Mouse (Mus musculus): ENCODE results near the gene Psmd3. TPM values are rescaled to one million over a fixed set of nuclear protein-coding genes. Genes with fewer than 3 reads are reported as not detected.
A peak's percentile ranks its signal among the peaks of the same experiment; 100 is the strongest.

Psmd3 gene
- polyA plus RNA-seq, 1 experiment = 201 TPM

- no peak for TF ChIP-seq CTCF (IDR thresholded peaks at IDR 0.05; ENCODE audit: borderline replicate concordance, extremely low read depth, insufficient read depth, insufficient read length)
- TF ChIP-seq POLR2A (IDR thresholded peaks at IDR 0.05; ENCODE audit: borderline replicate concordance, extremely low read depth, insufficient read depth, insufficient read length, poor library complexity, severe bottlenecking) = no peak
- DNase-seq (ENCODE audit: low read depth) = no peak
Measured at GRCm38 (mm10) chr11:98693746-98694145, 11.4 kb downstream of the Psmd3 start.

GRCm38 (mm10) chr11:98694301-98694700 is 11.9 kb downstream of the Psmd3 start:
- DNase-seq (ENCODE audit: low read depth) = no peak
- TF ChIP-seq CTCF (IDR thresholded peaks at IDR 0.05; ENCODE audit: borderline replicate concordance, extremely low read depth, insufficient read depth, insufficient read length) (no peak), POLR2A (IDR thresholded peaks at IDR 0.05; ENCODE audit: borderline replicate concordance, extremely low read depth, insufficient read depth, insufficient read length, poor library complexity, severe bottlenecking) (no peak)

GRCm38 (mm10) chr11:98695408-98695807 is 13.1 kb downstream of the Psmd3 start:
- DNase-seq (ENCODE audit: low read depth) = no peak
- TF ChIP-seq POLR2A (IDR thresholded peaks at IDR 0.05; ENCODE audit: borderline replicate concordance, extremely low read depth, insufficient read depth, insufficient read length, poor library complexity, severe bottlenecking) (no peak), CTCF (IDR thresholded peaks at IDR 0.05; ENCODE audit: borderline replicate concordance, extremely low read depth, insufficient read depth, insufficient read length) (no peak)

GRCm38 (mm10) chr11:98696454-98697216 is 14.3 kb downstream of the Psmd3 start:
- TF ChIP-seq POLR2A (IDR thresholded peaks at IDR 0.05; ENCODE audit: borderline replicate concordance, extremely low read depth, insufficient read depth, insufficient read length, poor library complexity, severe bottlenecking) (no peak), CTCF (IDR thresholded peaks at IDR 0.05; ENCODE audit: borderline replicate concordance, extremely low read depth, insufficient read depth, insufficient read length) (no peak)
- DNase-seq (ENCODE audit: low read depth) = no peak

- no peak for TF ChIP-seq POLR2A (IDR thresholded peaks at IDR 0.05; ENCODE audit: borderline replicate concordance, extremely low read depth, insufficient read depth, insufficient read length, poor library complexity, severe bottlenecking)
- TF ChIP-seq CTCF (IDR thresholded peaks at IDR 0.05; ENCODE audit: borderline replicate concordance, extremely low read depth, insufficient read depth, insufficient read length) = no peak
Measured at GRCm38 (mm10) chr11:98697225-98697624, 14.9 kb downstream of the Psmd3 start.

GRCm38 (mm10) chr11:98698849-98699640 is 16.7 kb downstream of the Psmd3 start:
- no peak for TF ChIP-seq CTCF (IDR thresholded peaks at IDR 0.05; ENCODE audit: borderline replicate concordance, extremely low read depth, insufficient read depth, insufficient read length)
- no peak for TF ChIP-seq POLR2A (IDR thresholded peaks at IDR 0.05; ENCODE audit: borderline replicate concordance, extremely low read depth, insufficient read depth, insufficient read length, poor library complexity, severe bottlenecking)
- no peak for DNase-seq (ENCODE audit: low read depth)

More at GRCm38 (mm10) chr11:98697225-98697624, 14.9 kb downstream of the Psmd3 start:
- DNase-seq (ENCODE audit: low read depth) = no peak

GRCm38 (mm10) chr11:98699911-98700310 is 17.6 kb downstream of the Psmd3 start:
- peak; percentile 83 for TF ChIP-seq CTCF (IDR thresholded peaks at IDR 0.05; ENCODE audit: borderline replicate concordance, extremely low read depth, insufficient read depth, insufficient read length)
- no peak for TF ChIP-seq POLR2A (IDR thresholded peaks at IDR 0.05; ENCODE audit: borderline replicate concordance, extremely low read depth, insufficient read depth, insufficient read length, poor library complexity, severe bottlenecking)
- DNase-seq (ENCODE audit: low read depth) = peak; percentile 74

GRCm38 (mm10) chr11:98701213-98701670 is 18.9 kb downstream of the Psmd3 start, which contains the start of gene Csf3:
Csf3 (plus strand) TSS chr11:98701263.
- TF ChIP-seq POLR2A (IDR thresholded peaks at IDR 0.05; ENCODE audit: borderline replicate concordance, extremely low read depth, insufficient read depth, insufficient read length, poor library complexity, severe bottlenecking) (no peak), CTCF (IDR thresholded peaks at IDR 0.05; ENCODE audit: borderline replicate concordance, extremely low read depth, insufficient read depth, insufficient read length) (no peak)
- DNase-seq (ENCODE audit: low read depth) = no peak

GRCm38 (mm10) chr11:98702323-98702722 is 20.0 kb downstream of the Psmd3 start:
- TF ChIP-seq CTCF (IDR thresholded peaks at IDR 0.05; ENCODE audit: borderline replicate concordance, extremely low read depth, insufficient read depth, insufficient read length) (no peak), POLR2A (IDR thresholded peaks at IDR 0.05; ENCODE audit: borderline replicate concordance, extremely low read depth, insufficient read depth, insufficient read length, poor library complexity, severe bottlenecking) (no peak)
- DNase-seq (ENCODE audit: low read depth) = no peak

GRCm38 (mm10) chr11:98705021-98705420 is 22.7 kb downstream of the Psmd3 start:
- DNase-seq (ENCODE audit: low read depth) = no peak
- no peak for TF ChIP-seq CTCF (IDR thresholded peaks at IDR 0.05; ENCODE audit: borderline replicate concordance, extremely low read depth, insufficient read depth, insufficient read length)
- no peak for TF ChIP-seq POLR2A (IDR thresholded peaks at IDR 0.05; ENCODE audit: borderline replicate concordance, extremely low read depth, insufficient read depth, insufficient read length, poor library complexity, severe bottlenecking)

Data from brain, embryonic 14.5 days (tissue).